Mouse (Mus musculus) kidney, postnatal 4 days (tissue): ENCODE measurements around the gene Nmnat1.
A peak's percentile ranks its signal among the peaks of the same experiment; 100 is the strongest.

Experiments
- DNase-seq, 2 experiments: peaks; one replicate each; pipeline ENCODE4 v3.0.0; 2021; ENCODE audit warnings: mixed read lengths in 2 of 2

The Nmnat1 gene

GRCm38 (mm10) chr4:149485053-149485824 is at the start of gene Nmnat1, which contains the start of gene Lzic:
Nmnat1 (minus strand) TSS chr4:149485202.
Lzic (plus strand) TSS chr4:149485229.
- DNase-seq, result peak; percentile 95 to 98

GRCm38 (mm10) chr4:149529691-149530090 is 44.7 kb upstream of the Nmnat1 start:
- peak; percentile 16 to 32 for DNase-seq

- DNase-seq, result no peak
Observed at GRCm38 (mm10) chr4:149527621-149528354, 42.8 kb upstream of the Nmnat1 start.

- peak; percentile 22 to 46 for DNase-seq
Observed at GRCm38 (mm10) chr4:149526330-149526729, 41.3 kb upstream of the Nmnat1 start.

GRCm38 (mm10) chr4:149525811-149526210 is 40.8 kb upstream of the Nmnat1 start:
- no peak for DNase-seq

- DNase-seq, result no peak
Observed at GRCm38 (mm10) chr4:149525170-149525569, 40.2 kb upstream of the Nmnat1 start.

- DNase-seq, result no peak
Observed at GRCm38 (mm10) chr4:149523961-149524360, 39.0 kb upstream of the Nmnat1 start.

GRCm38 (mm10) chr4:149521258-149521657 is 36.3 kb upstream of the Nmnat1 start:
- DNase-seq, result peak; percentile 23 to 43

- no peak for DNase-seq
Observed at GRCm38 (mm10) chr4:149518351-149519220, 33.6 kb upstream of the Nmnat1 start.

GRCm38 (mm10) chr4:149517868-149518340 is 32.9 kb upstream of the Nmnat1 start, which contains the start of gene Ctnnbip1:
Ctnnbip1 (plus strand) TSS chr4:149518236.
- peak; percentile 97 to 98 for DNase-seq

- no peak for DNase-seq
Observed at GRCm38 (mm10) chr4:149515706-149516105, 30.7 kb upstream of the Nmnat1 start.

- DNase-seq, result no peak
Observed at GRCm38 (mm10) chr4:149512072-149512471, 27.1 kb upstream of the Nmnat1 start.

- DNase-seq, result no peak
Observed at GRCm38 (mm10) chr4:149511221-149511646, 26.2 kb upstream of the Nmnat1 start.

GRCm38 (mm10) chr4:149506904-149507303 is 21.9 kb upstream of the Nmnat1 start:
- no peak for DNase-seq

GRCm38 (mm10) chr4:149505261-149505967 is 20.4 kb upstream of the Nmnat1 start:
- no peak for DNase-seq

- DNase-seq, result no peak
Observed at GRCm38 (mm10) chr4:149504858-149505257, 19.9 kb upstream of the Nmnat1 start.

GRCm38 (mm10) chr4:149504363-149504762 is 19.4 kb upstream of the Nmnat1 start:
- no peak for DNase-seq

- no peak for DNase-seq
Observed at GRCm38 (mm10) chr4:149499790-149500189, 14.8 kb upstream of the Nmnat1 start.

GRCm38 (mm10) chr4:149498901-149499300 is 13.9 kb upstream of the Nmnat1 start:
- no peak for DNase-seq

GRCm38 (mm10) chr4:149496612-149497011 is 11.6 kb upstream of the Nmnat1 start:
- no peak for DNase-seq

GRCm38 (mm10) chr4:149491151-149491550 is 6.1 kb upstream of the Nmnat1 start:
- no peak for DNase-seq
